Mouse (Mus musculus): ENCODE measurements at regions not wholly inside any gene's neighbourhood (a gene's known extent, or its start where the extent isn't known, plus 50 kb on each side); places are given as distances from the start of the nearest gene placed in this dataset.
A peak's percentile ranks its signal among the peaks of the same experiment; 100 is the strongest.
"Not testable (repeated sequence)": the region's sequence is repeated elsewhere in the genome, so short reads cannot be mapped to it uniquely, and the experiment has no call there.

GRCm38 (mm10) chr8:20436956-20437355 is 73.9 kb upstream of the Gm15319 start:
- DNase-seq = peak; percentile 12 to 24

GRCm38 (mm10) chr8:20433236-20433635 is 70.2 kb upstream of the Gm15319 start:
- DNase-seq = peak in 1 of 2 experiments; percentile 12

GRCm38 (mm10) chr8:20429469-20429868 is 66.5 kb upstream of the Gm15319 start:
- not testable (repeated sequence) for DNase-seq

GRCm38 (mm10) chr8:20424903-20425222 is 61.9 kb upstream of the Gm15319 start:
- not testable (repeated sequence) for DNase-seq

- peak; percentile 99 to 100 for DNase-seq
These were observed 61.3 kb upstream of the Gm15319 start for GRCm38 (mm10) chr8:20424104-20424902.

GRCm38 (mm10) chr8:20420807-20421206 is 57.8 kb upstream of the Gm15319 start:
- DNase-seq = not testable (repeated sequence)
